Mouse (Mus musculus) CD4-positive, CD25-positive, alpha-beta regulatory T cell, adult 4 months (primary cell): ENCODE data around the gene Lgsn. TPM values are rescaled to one million over a fixed set of nuclear protein-coding genes. Genes with fewer than 3 reads are reported as not detected.

Experiments used
- ATAC-seq: one replicate; pipeline ENCODE4 v1.8.0; 2017
- polyA plus RNA-seq, 2 experiments: library from polyadenylated mRNA; unstranded; fragments of 100-300 nt; shearing (Covaris generic); gene quantifications; one replicate each; pipeline ENCODE4 v1.2.1; 2017

Lgsn gene
- polyA plus RNA-seq, 2 experiments from 2014 or later = not detected

DNA sequence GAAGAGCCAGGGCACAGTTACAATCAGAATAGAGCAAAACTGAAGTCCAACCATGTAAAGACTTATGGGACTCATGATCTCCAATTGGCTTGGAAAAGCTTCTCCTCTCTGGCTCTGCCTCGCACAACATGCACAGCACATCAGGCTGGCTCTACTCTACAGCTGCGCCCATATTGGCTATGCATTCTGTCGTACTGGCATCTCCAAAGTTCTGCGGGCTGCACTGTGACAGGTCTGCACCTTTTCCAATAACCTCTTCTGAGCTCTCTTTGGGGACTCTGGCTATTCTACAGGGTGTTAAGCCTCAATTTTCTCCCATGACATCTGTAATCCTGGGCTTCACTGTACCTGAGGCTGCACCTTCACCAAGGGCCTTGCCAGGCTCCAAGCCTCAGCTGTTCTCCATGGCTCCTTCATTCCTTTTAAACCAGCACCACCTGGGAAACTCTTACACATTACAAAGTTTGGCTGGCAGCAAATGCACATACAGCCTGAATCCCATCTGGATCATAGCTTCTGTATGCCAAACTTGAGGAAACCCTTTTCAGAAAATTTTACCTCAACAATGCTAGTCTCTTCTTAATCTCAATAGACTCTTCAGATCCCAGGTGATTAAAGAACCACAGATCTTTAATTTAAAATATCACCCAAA lies 44.5 kb downstream of the Lgsn start:
- no peak for ATAC-seq

DNA sequence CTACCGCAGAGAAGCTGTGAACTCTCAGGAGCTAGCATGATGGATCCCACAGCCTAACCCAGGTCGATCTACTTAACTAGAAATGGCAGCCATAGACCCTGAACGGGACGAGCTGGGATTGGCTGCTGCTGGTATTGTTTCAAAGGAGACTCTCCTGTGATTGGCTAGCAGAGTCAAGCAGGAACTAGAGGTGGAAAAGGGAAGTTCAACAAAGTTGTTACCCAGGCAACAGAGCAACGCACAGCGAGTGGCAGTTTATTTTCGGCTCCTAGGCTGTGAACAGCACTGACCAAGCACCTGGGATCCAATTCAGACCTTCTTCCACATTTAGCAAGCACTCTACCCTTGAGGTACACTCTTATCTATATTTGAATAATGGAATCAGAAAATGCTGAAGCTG lies 46.4 kb downstream of the Lgsn start, which contains the start of the genes 4931428L18Rik and Pih1d3:
TSS of gene 4931428L18Rik (minus strand) at position 121 of the 400 bp plus-strand sequence.
TSS of gene Pih1d3 (plus strand) at position 275 of the 400 bp plus-strand sequence.
- no peak for ATAC-seq

DNA sequence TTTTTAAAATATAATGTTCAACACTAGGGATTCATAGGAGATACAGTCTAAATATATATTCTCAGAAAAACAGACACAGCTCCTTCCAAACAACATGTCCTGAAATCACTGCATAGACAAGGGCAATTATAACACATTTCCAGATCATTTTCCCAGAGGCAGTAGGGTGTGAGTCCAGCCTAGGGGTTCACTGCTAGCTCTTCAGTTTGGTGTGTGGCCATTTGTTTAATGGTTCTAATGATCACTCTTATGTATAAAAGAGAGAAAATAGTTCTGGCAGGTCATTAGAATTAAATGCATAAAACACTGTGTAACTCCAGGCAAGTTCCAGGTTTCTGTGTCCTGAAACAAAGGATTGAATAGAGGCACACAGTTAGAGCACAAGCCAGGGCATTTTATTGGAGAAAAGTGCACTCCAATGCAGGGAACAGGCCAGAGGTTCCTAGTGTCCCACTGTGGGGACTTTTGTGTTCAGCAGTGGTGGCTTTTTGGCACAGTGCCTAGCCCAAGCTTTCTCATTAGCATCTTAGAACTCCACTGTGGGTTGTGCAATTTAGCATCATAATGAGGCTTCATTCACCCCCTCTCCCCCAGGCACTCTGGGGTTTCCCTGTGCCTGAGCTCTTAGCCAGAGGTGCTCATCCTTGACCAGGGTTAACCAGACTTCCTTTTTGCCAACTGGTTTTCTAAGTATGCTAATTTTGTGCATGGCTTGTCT lies 57.3 kb downstream of the Lgsn start:
- ATAC-seq = no peak

Other genes with a start within 250 kb of the Lgsn start
- not detected for gene AC153137.1, start 198.4 kb upstream of the Lgsn start, polyA plus RNA-seq
- gene 4931428L18Rik, start 46.3 kb downstream of the Lgsn start, polyA plus RNA-seq = not detected
- not detected for gene Pih1d3, start 46.4 kb downstream of the Lgsn start, polyA plus RNA-seq